Mouse (Mus musculus) liver, embryonic 15.5 days (tissue): Measurements from ENCODE around the gene Hoxb8. TPM values are rescaled to one million over a fixed set of nuclear protein-coding genes. Genes with fewer than 3 reads are reported as not detected.

Source experiments
- ATAC-seq: fragments of 200-750 bp; cut with Nextera tagmentation; 2 replicates; pipeline ENCODE4 v1.8.0; 2017; ENCODE audit warnings: moderate number of reproducible peaks, mild to moderate bottlenecking, moderate library complexity; ENCODE audit not compliant: insufficient read depth
- H3K27ac ChIP-seq: fragments of 300-500 bp; sonication (generic); replicated peaks from 2 replicates; pipeline ENCODE4 v1.5.1; 2015; ENCODE audit warnings: mild to moderate bottlenecking, inconsistent platforms
- H3K27me3 ChIP-seq: fragments of 300-500 bp; sonication (generic); 2 replicates; pipeline ENCODE4 v1.6.1; 2015; ENCODE audit warnings: mild to moderate bottlenecking, inconsistent platforms
- H3K36me3 ChIP-seq: fragments of 300-500 bp; sonication (generic); replicated peaks from 2 replicates; pipeline ENCODE4 v1.6.1; 2015; ENCODE audit warnings: moderate library complexity, mild to moderate bottlenecking, inconsistent platforms
- H3K4me1 ChIP-seq: fragments of 300-500 bp; sonication (generic); replicated peaks from 2 replicates; pipeline ENCODE4 v1.6.1; 2015; ENCODE audit warnings: inconsistent platforms
- H3K4me2 ChIP-seq: fragments of 300-500 bp; sonication (generic); 2 replicates; pipeline ENCODE4 v1.6.1; 2015; ENCODE audit warnings: moderate library complexity, mild to moderate bottlenecking, inconsistent platforms
- H3K4me3 ChIP-seq: fragments of 300-500 bp; sonication (generic); replicated peaks from 2 replicates; pipeline ENCODE4 v1.5.1; 2015; ENCODE audit warnings: mild to moderate bottlenecking, inconsistent platforms
- H3K9ac ChIP-seq: fragments of 300-500 bp; sonication (generic); 2 replicates; pipeline ENCODE4 v1.6.1; 2015; ENCODE audit warnings: moderate library complexity, mild to moderate bottlenecking, inconsistent platforms
- H3K9me3 ChIP-seq: fragments of 300-500 bp; sonication (generic); replicated peaks from 2 replicates; pipeline ENCODE4 v1.6.1; 2016; ENCODE audit warnings: inconsistent platforms
- WGBS: fragments of 180-500 bp; shearing (Covaris S2); methylation state at CpG from one replicate; pipeline ENCODE4 v1.1.7; 2015; ENCODE audit warnings: mixed read lengths; ENCODE audit not compliant: insufficient replicate concordance; 5-methylcytosine and 5-hydroxymethylcytosine counted together
- polyA plus RNA-seq: library from polyadenylated mRNA; unstranded; fragments of >200 nt; fragmentation: Nextera tagmentation; extraction: Ambion mirVana; gene quantifications from 2 replicates; pipeline ENCODE4 v1.2.1, GENCODE M21; 2015

Hoxb8 gene
- polyA plus RNA-seq, 1 experiment from 2014 or later: not detected

- H3K4me1 ChIP-seq: no peaks in the 10 kb centered on the region
- H3K27ac ChIP-seq: no peak overlapping the region
- H3K36me3 ChIP-seq: no peaks in the 10 kb centered on the region
- H3K9me3 ChIP-seq: no peaks in the 10 kb centered on the region
- no peak for ATAC-seq
- peaks cover 100% of the 10 kb centered on the region for H3K27me3 ChIP-seq
- no peak overlapping the region for H3K4me3 ChIP-seq
- H3K4me2 ChIP-seq: no peak overlapping the region
- WGBS: 27% methylated on average over 2 of the region's 2 CpGs
- no peak overlapping the region for H3K9ac ChIP-seq
Observed at GRCm38 (mm10) chr11:96296997-96297396, 15.3 kb downstream of the Hoxb8 start.

DNA sequence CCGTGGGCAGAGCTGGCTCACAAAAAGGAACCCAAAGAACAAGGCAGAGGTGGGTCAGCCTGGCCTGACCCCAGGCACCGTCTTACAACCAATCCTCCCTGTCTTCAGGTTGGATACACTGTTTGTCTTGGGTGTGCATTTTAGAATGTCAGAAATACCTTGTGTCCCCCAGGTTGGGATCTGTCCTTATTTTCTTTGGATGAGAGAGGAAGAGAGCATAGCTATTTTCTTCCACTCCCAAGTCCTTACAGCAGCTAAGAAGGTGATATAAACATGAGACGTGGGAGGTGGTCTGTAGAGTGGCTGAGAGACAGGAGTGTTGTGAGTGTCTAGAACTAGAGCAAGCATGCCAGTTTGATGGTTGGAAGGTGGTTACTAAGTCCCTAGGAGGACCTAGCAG lies 15.7 kb downstream of the Hoxb8 start:
- H3K27me3 ChIP-seq: peaks cover 100% of the 10 kb centered on the region
- WGBS: 33% methylated on average over 3 of the region's 3 CpGs
- ATAC-seq: no peak
- H3K27ac ChIP-seq: no peak overlapping the region
- no peak overlapping the region for H3K9ac ChIP-seq
- no peaks in the 10 kb centered on the region for H3K9me3 ChIP-seq
- H3K4me3 ChIP-seq: no peak overlapping the region
- H3K36me3 ChIP-seq: no peaks in the 10 kb centered on the region
- H3K4me2 ChIP-seq: no peak overlapping the region
- H3K4me1 ChIP-seq: no peaks in the 10 kb centered on the region

DNA sequence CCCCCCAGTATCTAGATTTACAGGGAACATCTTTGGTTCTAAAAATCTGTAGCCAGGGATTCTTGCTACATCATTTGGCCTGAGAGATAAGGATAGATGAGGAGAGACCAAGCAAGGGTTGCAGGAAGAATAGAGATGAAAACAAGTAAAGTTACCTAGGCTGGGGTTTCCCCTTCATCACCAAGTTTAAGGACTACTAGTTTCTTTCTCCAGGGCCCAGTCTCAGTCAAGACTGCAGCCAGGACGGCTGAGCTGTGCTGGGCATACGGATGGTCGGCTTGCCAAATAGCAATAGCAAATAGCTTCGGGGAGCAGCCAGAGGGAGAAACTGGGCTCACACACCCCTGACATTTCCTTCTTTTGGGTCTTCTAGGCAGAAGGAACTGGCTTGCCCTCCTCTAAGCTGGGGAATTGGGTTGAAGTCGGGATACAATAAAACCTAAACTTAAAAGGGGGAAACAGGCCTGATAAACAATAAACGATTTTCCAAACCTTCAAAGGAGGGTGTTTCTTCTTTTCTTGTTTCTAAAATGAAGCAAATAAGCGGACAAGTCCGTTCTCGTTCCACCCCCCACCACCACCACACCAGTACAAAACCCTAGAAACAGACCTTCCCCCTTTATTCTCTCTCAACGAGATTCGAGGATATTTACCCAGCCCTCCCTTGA lies 16.4 kb downstream of the Hoxb8 start:
- H3K36me3 ChIP-seq: no peaks in the 10 kb centered on the region
- no peak overlapping the region for H3K4me3 ChIP-seq
- WGBS: 19% methylated on average over 11 of the region's 11 CpGs
- no peak for ATAC-seq
- no peak overlapping the region for H3K4me2 ChIP-seq
- no peak overlapping the region for H3K27ac ChIP-seq
- H3K9ac ChIP-seq: no peak overlapping the region
- no peaks in the 10 kb centered on the region for H3K4me1 ChIP-seq
- peaks cover 100% of the 10 kb centered on the region for H3K27me3 ChIP-seq
- H3K9me3 ChIP-seq: no peaks in the 10 kb centered on the region

GRCm38 (mm10) chr11:96298895-96299667 lies 17.4 kb downstream of the Hoxb8 start:
- H3K4me1 ChIP-seq: no peaks in the 10 kb centered on the region
- no peaks in the 10 kb centered on the region for H3K36me3 ChIP-seq
- no peak for ATAC-seq
- peak overlapping the region; percentile 17; the same call in 1 of the 2 replicates for H3K4me3 ChIP-seq
- H3K27ac ChIP-seq: no peak overlapping the region
- H3K4me2 ChIP-seq: peak overlapping the region; percentile 33
- WGBS: under 1% methylated on average over 66 of the region's 66 CpGs
- peaks cover 100% of the 10 kb centered on the region for H3K27me3 ChIP-seq
- H3K9me3 ChIP-seq: no peaks in the 10 kb centered on the region
- no peak overlapping the region for H3K9ac ChIP-seq

- Histone ChIP-seq H3K4me3 (no peak overlapping the region), H3K9ac (no peak overlapping the region), H3K9me3 (no peaks in the 10 kb centered on the region), H3K4me1 (no peaks in the 10 kb centered on the region), H3K4me2 (no peak overlapping the region), H3K36me3 (no peaks in the 10 kb centered on the region), H3K27me3 (peaks cover 100% of the 10 kb centered on the region), H3K27ac (no peak overlapping the region)
- ATAC-seq: no peak
- 1% methylated on average over 9 of the region's 9 CpGs for WGBS
Observed at GRCm38 (mm10) chr11:96299781-96300180, 18.1 kb downstream of the Hoxb8 start.

DNA sequence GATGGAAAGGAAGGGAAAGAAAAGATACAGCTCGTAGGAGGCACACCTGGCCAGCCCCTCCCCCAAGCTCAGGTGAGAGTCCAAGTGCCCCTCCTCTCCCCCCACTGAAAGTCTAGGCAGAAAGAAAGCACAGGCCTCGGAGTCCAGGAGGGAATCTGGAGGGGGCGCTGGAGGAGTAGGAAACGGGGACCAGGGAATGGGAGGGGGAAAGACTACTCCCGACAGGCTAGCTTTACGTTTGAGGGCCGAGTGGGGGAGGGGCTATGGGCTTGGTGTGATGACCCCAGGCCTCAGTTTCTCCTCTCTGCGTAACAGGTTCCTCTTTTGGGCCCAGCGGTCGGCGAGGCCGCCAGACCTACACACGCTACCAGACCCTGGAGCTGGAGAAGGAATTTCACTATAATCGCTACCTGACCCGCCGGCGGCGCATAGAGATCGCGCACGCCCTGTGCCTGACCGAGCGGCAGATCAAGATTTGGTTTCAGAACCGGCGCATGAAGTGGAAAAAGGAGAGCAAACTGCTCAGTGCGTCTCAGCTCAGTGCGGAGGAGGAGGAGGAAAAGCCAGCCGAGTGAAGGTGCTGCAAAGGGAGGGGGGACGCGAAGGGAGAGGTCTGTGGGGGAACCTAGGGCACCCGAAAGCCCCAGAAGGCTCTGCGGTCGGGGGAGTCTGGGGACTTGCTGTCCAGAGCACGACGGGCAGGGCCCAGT lies 18.8 kb downstream of the Hoxb8 start:
- WGBS: 2% methylated on average over 35 of the region's 35 CpGs
- no peaks in the 10 kb centered on the region for H3K9me3 ChIP-seq
- no peak overlapping the region for H3K4me3 ChIP-seq
- no peak overlapping the region for H3K27ac ChIP-seq
- H3K4me2 ChIP-seq: no peak overlapping the region
- no peaks in the 10 kb centered on the region for H3K36me3 ChIP-seq
- H3K4me1 ChIP-seq: no peaks in the 10 kb centered on the region
- H3K27me3 ChIP-seq: peaks cover 100% of the 10 kb centered on the region
- H3K9ac ChIP-seq: no peak overlapping the region
- no peak for ATAC-seq

- peaks cover 100% of the 10 kb centered on the region for H3K27me3 ChIP-seq
- H3K9ac ChIP-seq: no peak overlapping the region
- no peak overlapping the region for H3K27ac ChIP-seq
- WGBS: 20% methylated on average over 10 of the region's 10 CpGs
- H3K4me3 ChIP-seq: no peak overlapping the region
- H3K9me3 ChIP-seq: no peaks in the 10 kb centered on the region
- no peaks in the 10 kb centered on the region for H3K36me3 ChIP-seq
- ATAC-seq: no peak
- no peaks in the 10 kb centered on the region for H3K4me1 ChIP-seq
- no peak overlapping the region for H3K4me2 ChIP-seq
Observed at GRCm38 (mm10) chr11:96301064-96301431, 19.3 kb downstream of the Hoxb8 start.

- H3K27ac ChIP-seq: no peak overlapping the region
- WGBS: 9% methylated on average over 15 of the region's 15 CpGs
- no peaks in the 10 kb centered on the region for H3K4me1 ChIP-seq
- H3K9me3 ChIP-seq: no peaks in the 10 kb centered on the region
- no peak overlapping the region for H3K9ac ChIP-seq
- no peaks in the 10 kb centered on the region for H3K36me3 ChIP-seq
- peaks cover 100% of the 10 kb centered on the region for H3K27me3 ChIP-seq
- no peak for ATAC-seq
- no peak overlapping the region for H3K4me3 ChIP-seq
- no peak overlapping the region for H3K4me2 ChIP-seq
Observed at GRCm38 (mm10) chr11:96301837-96302236, 20.1 kb downstream of the Hoxb8 start.

DNA sequence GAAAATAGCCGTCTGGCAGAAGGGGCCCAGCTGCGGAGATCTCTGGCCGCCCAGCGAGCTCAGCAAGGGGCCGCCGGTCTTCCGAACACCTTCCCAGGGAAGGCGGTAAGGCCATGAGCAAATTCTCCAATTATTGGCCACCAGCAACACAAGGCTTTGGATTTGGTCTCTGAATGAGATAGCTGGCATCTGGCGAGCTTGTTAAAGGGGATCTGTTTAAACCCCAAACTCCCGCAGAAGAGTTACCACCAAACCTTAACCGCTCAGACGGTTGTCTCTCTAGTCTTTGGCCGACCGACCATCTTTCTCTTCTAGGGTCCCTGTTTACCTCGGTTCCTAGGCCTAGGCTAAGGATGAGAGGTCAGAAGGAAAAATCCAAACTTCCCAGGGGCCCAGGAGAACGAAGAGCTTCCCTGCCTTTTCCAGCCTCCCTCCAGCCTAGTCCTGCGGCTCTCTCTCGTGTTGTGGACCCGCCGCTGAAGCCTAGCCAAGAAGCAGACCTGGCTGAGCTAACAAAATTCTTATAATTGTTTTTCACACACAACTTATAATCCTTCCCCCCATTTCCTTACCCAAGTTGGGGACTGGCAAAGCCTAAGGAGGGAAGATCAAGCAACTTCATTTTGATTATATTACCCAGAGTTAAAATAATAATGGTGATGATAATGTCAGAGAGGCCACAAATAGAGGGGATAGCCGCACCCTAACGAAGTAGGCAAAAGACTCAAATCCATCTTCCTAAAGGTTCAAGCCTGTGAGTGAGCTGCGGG lies 20.9 kb downstream of the Hoxb8 start:
- 24% methylated on average over 23 of the region's 23 CpGs for WGBS
- Histone ChIP-seq H3K4me1 (no peaks in the 10 kb centered on the region), H3K4me3 (no peak overlapping the region), H3K4me2 (no peak overlapping the region), H3K27me3 (peaks cover 100% of the 10 kb centered on the region), H3K9me3 (no peaks in the 10 kb centered on the region), H3K9ac (no peak overlapping the region), H3K36me3 (no peaks in the 10 kb centered on the region), H3K27ac (no peak overlapping the region)
- no peak for ATAC-seq

- Histone ChIP-seq H3K4me1 (no peaks in the 10 kb centered on the region), H3K9ac (no peak within 1 kb of the TSS), H3K9me3 (no peaks in the 10 kb centered on the region), H3K4me3 (peak within 1 kb of the TSS; percentile 24), H3K27me3 (peaks cover 100% of the 10 kb centered on the region), H3K36me3 (no peaks in the 10 kb centered on the region), H3K4me2 (peak within 1 kb of the TSS; percentile 41), H3K27ac (no peak within 1 kb of the TSS)
- ATAC-seq: no peak
- WGBS: under 1% methylated on average over 69 of the region's 69 CpGs
Observed at GRCm38 (mm10) chr11:96303151-96304099, 21.7 kb downstream of the Hoxb8 start, which contains the start of gene Hoxb5. Hoxb5 (plus strand) TSS chr11:96303336.
